Mouse (Mus musculus): ENCODE measurements around the gene Rad18. TPM values are rescaled to one million over a fixed set of nuclear protein-coding genes. Genes with fewer than 3 reads are reported as not detected.
"Not testable (repeated sequence)": the region's sequence is repeated elsewhere in the genome, so short reads cannot be mapped to it uniquely, and the experiment has no call there.

The Rad18 gene
- 1 to 10 TPM; 5.2 to 6.5 TPM for total RNA-seq (2021)
- long read RNA-seq, experiment 1, partial matches to known transcripts: 0 of 2 reads
- long read RNA-seq, experiment 1, other reads (novel, unspliced or antisense): 2 of 2 reads
- long read RNA-seq, experiment 2, partial matches to known transcripts: 1 of 2 reads
- long read RNA-seq, experiment 2, other reads (novel, unspliced or antisense): 1 of 2 reads

DNA sequence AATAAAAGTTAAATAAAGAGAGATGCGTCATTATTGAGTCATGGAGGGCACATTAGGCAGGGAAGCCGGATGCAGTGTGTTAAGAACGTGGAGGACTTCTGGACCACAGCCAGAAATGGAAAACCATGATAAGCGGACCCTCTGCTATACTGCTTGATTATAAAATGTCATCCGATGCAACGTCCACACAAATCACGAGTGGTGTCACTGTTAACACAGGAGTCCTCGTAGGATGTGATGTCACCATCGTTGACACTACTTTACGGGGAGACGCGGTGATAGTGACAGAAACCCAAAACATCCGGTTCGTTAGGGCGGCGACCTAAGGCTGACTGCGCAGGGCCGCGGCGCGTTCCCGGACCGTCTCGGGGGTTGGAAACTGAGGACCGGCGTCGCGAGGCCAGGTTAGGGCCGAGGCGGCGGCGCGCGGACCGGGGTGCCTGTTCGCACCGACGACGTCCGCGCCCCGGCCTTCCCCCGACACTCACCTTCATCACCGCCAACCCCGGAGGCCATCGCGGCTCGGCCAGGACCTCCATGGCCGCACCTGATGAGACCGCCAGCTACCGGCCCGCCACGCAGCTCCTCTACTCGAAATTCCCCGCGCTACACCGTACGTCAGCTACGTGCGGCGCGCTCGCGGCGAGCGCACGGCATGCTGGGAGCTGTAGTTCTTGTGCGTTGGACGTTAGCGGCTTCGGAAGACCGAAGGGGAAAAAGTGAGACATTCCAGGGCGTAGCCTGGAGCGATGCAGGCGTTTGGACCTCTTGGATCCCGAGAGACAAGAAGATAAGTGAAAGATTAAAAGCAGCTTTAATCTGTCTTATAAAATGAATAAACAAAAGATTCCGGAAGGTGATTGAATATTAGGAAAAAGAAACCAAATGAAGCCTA is at the start of gene Rad18:
TSS of gene Rad18 (minus strand) at position 631 of the 895 bp plus-strand sequence.
- peak; percentile 78 to 87 for DNase-seq (ENCODE audit: low spot score in 2 of 2)
- intact Hi-C loops (cut with DNase I): loop anchor here (10.0 kb wide), 1 partner anchor 608 kb away; the partner anchor contains the start of gene Brpf1

DNA sequence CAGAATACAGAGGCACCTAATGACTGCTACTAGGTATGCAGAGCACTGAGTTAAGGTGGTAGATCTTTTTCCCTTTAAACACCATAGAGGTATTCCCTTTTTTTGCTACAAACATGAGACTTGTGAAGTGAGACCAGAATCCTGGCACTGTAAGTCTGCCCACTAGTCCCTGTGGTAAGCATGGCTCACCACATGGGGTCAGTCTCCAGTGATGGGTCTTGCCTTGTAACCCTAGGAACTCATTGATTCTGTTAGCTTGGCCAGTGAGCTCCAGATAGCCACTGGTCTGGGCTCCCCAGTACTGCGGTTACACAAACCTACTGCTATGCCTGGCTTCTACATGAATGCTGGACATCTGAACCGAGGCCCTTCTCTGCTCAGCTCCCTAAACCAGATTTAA is 45.8 kb upstream of the Rad18 start:
- DNase-seq (ENCODE audit: low spot score in 2 of 2): no peak
- intact Hi-C loops (cut with DNase I): no loop called here

DNA sequence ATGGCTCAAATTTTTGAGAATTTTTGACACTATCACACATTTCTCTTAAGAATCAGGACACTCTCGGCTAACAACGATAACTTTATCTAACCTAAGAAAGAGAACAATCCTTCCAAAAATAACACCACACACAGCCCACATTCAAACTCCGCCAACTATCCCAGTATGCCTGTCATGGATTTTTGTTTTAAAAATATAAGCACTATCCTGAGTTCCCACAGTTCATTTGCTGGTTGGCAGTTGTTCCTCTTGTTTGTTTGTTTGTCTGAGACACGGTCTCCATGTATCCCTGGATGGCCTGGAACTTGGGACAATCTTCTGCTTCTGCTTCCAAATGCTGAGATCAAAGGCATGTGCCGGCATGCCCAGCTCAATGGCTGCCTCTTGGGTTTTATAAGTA is 45.3 kb upstream of the Rad18 start:
- no peak for DNase-seq (ENCODE audit: low spot score in 2 of 2)
- intact Hi-C loops (cut with DNase I): no loop called here

GRCm38 (mm10) chr6:112739635-112740034 is 43.1 kb upstream of the Rad18 start:
- intact Hi-C loops (cut with DNase I): no loop called here
- DNase-seq (ENCODE audit: low spot score in 2 of 2): no peak

- intact Hi-C loops (cut with DNase I): no loop called here
- no peak for DNase-seq (ENCODE audit: low spot score in 2 of 2)
These were observed 42.4 kb upstream of the Rad18 start for GRCm38 (mm10) chr6:112738924-112739323.

- DNase-seq (ENCODE audit: low spot score in 2 of 2): no peak
- intact Hi-C loops (cut with DNase I): no loop called here
These were observed 40.0 kb upstream of the Rad18 start for GRCm38 (mm10) chr6:112736471-112736870.

- intact Hi-C loops (cut with DNase I): no loop called here
These were observed 38.6 kb upstream of the Rad18 start for GRCm38 (mm10) chr6:112735054-112735453.

GRCm38 (mm10) chr6:112733942-112734341 is 37.5 kb upstream of the Rad18 start:
- DNase-seq (ENCODE audit: low spot score in 2 of 2): no peak
- intact Hi-C loops (cut with DNase I): no loop called here

More at GRCm38 (mm10) chr6:112735054-112735453, 38.6 kb upstream of the Rad18 start:
- DNase-seq (ENCODE audit: low spot score in 2 of 2): no peak

- no peak for DNase-seq (ENCODE audit: low spot score in 2 of 2)
- intact Hi-C loops (cut with DNase I): no loop called here
These were observed 35.9 kb upstream of the Rad18 start for GRCm38 (mm10) chr6:112732434-112732833.

DNA sequence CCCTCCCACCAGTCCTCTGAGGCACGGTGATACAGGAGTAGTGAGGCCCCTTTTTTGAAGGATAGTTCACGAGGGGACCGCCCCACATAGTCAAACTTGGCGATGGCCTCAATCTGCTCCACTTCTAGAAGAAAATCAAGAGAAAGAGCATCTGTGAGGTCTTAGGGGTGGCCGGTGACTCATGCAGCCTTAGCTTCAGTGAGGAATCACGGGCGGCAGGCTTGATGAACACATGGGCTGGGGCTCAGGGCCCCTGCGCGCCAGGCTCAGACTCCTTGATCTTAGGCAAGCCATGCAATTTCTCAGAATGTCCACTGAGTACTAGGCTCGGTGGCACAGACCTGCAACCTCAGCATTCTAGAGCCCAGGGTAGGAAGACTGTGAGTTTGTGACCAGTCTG is 34.9 kb upstream of the Rad18 start:
- intact Hi-C loops (cut with DNase I): no loop called here
- no peak for DNase-seq (ENCODE audit: low spot score in 2 of 2)

GRCm38 (mm10) chr6:112728760-112729422 is 32.4 kb upstream of the Rad18 start:
- DNase-seq (ENCODE audit: low spot score in 2 of 2): peak; percentile 78 to 94
- intact Hi-C loops (cut with DNase I): loop anchor here (5.0 kb wide), 1 partner anchor 198 kb away; no protein-coding TSS in a partner anchor

GRCm38 (mm10) chr6:112725468-112725867 is 29.0 kb upstream of the Rad18 start:
- intact Hi-C loops (cut with DNase I): loop anchor here (5.0 kb wide), 1 partner anchor 202 kb away; no protein-coding TSS in a partner anchor
- DNase-seq (ENCODE audit: low spot score in 2 of 2): no peak

DNA sequence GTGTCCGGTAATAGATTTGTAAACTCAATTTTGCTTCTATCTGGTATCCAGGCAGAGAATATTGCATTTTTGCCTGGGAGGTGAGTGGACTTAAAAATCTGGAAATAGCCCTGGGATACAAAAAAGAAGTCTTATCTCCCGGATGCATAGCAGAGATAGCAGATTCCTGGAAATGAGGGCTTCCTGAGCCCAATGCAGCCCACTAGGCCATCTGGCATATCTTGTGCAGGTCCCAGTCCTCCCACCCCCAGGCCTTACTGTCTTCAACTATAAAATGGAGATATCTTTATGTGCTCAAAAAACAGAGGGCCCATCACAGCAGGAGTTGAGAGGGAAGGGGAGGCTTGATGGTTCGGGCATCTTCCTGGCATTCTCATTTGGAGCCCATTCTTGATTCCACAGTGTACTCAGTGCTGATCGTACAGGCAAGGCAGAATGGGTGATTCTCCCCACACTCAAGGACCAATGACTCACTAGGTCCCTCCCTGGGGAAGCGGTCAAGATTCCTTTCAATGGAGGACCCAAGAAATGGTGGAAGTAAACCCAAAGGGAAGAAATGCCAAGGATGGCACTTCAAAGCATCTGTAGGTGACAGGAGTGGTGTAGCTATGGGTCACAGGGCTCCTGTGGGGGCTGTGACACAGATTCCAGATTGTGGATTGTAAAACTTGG is 24.1 kb upstream of the Rad18 start:
- intact Hi-C loops (cut with DNase I): no loop called here
- no peak for DNase-seq (ENCODE audit: low spot score in 2 of 2)

DNA sequence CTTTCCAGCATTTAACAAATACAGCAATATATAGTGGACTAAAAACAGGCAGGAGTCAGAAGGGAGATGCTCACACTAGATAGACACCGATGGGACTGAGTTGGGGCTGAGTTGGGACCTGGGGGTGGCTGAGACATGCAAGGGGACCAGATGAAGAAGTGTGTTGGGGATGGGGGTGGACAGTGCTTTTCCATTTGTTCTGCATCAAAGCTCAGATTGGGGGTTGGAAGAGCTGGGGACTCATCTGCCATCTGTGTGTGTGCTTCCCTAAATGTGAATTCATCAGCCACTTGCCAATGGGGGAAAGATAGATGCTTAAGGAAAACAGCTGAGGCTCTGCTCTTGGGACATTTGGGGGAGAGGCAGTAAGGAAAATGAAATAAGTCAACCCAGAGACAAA is 23.5 kb upstream of the Rad18 start:
- peak; percentile 39 to 61 for DNase-seq (ENCODE audit: low spot score in 2 of 2)
- intact Hi-C loops (cut with DNase I): loop anchor here (5.0 kb wide), 2 partner anchors 62 to 282 kb away; no protein-coding TSS in a partner anchor

DNA sequence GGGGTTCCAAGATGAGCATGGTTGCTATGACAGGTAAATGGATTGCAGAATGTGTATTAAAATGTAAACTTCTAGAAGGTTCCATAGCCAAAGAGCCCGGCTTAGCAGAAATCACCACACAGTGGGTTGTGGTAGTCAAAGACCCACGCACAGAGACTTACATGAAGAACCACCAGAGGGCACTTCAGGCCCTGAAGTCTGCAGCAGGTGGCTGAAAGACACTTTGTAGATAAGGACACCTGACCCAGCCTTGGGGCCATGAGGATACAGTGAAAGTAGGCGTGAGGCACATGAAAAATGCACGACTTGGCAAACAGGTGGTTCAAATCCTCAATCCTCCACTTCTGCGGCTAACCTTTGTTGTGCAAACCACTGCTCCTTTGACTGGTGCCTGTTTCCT is 20.7 kb upstream of the Rad18 start:
- intact Hi-C loops (cut with DNase I): loop anchor here (5.0 kb wide), 2 partner anchors 65 to 285 kb away; no protein-coding TSS in a partner anchor
- peak in 1 of 2 experiments; percentile 43 for DNase-seq (ENCODE audit: low spot score in 2 of 2)

DNA sequence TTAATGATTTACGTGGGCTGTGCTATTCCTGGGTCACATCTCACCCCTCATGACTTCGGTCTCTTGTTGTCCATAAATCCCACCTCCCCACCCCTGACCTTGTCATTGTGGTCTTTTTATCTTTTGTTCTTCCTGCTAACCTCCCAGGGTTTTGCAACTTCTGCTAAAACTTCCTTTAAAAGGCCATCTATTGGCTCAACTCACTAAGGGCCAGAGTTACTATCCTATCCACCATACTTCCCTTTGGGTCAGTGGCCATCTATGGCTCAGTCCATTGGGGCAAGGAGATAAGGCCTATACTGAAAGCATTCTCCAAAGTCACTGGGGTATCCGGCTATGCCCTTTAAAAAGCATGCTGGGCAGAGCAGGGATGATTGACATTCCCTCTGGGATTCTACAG is 17.5 kb upstream of the Rad18 start:
- DNase-seq (ENCODE audit: low spot score in 2 of 2): no peak
- intact Hi-C loops (cut with DNase I): no loop called here

- DNase-seq (ENCODE audit: low spot score in 2 of 2): not testable (repeated sequence)
- intact Hi-C loops (cut with DNase I): loop anchor here (5.0 kb wide), 1 partner anchor 300 kb away; no protein-coding TSS in a partner anchor
These were observed 5.8 kb upstream of the Rad18 start for GRCm38 (mm10) chr6:112702296-112702695.

DNA sequence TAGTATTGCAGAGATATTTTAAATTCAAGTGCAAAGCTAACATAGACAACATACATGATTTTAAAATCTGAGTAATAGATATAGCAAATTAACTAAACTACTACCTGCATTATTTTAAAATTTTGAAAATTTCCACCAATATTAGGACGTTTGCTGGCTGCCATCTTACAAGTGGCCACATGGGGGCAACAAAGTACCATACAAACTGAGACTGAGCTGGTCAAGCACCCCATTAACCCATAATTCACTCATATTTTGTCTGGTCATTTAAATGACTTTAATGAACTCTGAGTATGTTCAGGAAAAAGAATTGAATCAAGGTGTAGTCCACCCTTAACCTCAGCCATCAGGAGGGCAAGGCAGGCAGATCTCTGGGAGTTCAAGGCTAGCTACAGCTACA is 3.9 kb upstream of the Rad18 start:
- intact Hi-C loops (cut with DNase I): loop anchor here (5.0 kb wide), 1 partner anchor 302 kb away; no protein-coding TSS in a partner anchor
- DNase-seq (ENCODE audit: low spot score in 2 of 2): peak in 1 of 2 experiments; percentile 69

DNA sequence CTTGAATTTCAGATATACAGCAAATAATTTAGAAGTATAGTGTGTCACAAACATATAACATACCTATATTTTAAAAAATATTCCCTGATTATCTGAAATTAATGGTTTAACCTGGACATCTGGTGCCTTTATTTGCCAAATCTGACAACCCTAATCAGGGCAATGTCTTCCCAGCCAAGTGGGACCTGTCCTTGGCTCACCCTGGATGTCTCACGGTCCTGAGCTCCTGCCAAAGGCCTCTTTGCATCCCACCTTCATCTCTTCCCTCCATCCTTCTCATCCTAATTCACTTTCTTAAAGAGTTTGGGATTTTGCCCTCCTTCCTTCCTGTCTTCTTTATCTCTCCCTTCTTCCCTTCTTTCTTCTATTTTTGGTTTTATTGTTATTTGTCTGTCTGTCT is 2.6 kb upstream of the Rad18 start:
- DNase-seq (ENCODE audit: low spot score in 2 of 2): no peak
- intact Hi-C loops (cut with DNase I): loop anchor here (10.0 kb wide), 1 partner anchor 606 kb away; the partner anchor contains the start of gene Brpf1

Measured in left cerebral cortex, postnatal 14 days (tissue).